In genomic region chr11:94315308-94315707, GRCm38 (mm10) we compare ENCODE assay signal across 20 mouse cellular contexts. TPM values are rescaled to one million over a fixed set of nuclear protein-coding genes. Genes with fewer than 3 reads are reported as not detected.
DNase-seq lines count a peak whose midpoint lies in the region; ATAC-seq and TF ChIP-seq lines count a peak whose summit lies in the region.
"Had no signal": no experiment of that assay in that cellular context is flagged by ENCODE, and none has a peak within 500 bp of the region (broad histone marks: within the 10 kb centered on the region; RNA-seq: fewer than 3 reads in every experiment).

No protein-coding gene starts in this region.

- DNase-seq in heart, adult 2 months: no peak
- no peak for DNase-seq in heart, adult 8-10 months (ENCODE audit: low spot score)
- no peak for DNase-seq in lung, adult 18-20 months
- DNase-seq in Muller cell, postnatal 12 days (ENCODE audit: inconsistent ontology term): peak; percentile 19
- DNase-seq in thymus, postnatal 4 days: no peak
- DNase-seq in left cerebral cortex, adult 8-10 months (ENCODE audit: low spot score in 2 of 2): no peak
- DNase-seq: cerebellum, postnatal 10 days; gastrocnemius, postnatal 36 days; kidney, adult 2 months; kidney, postnatal 25 days; layer of hippocampus, adult 9-11 months; lung, postnatal 36 days; right cerebral cortex, adult 18-20 months; thymus, adult 2 months had no signal

- H3K9ac ChIP-seq in heart, adult 2 months (ENCODE audit: low read depth, low read length): 0 out of 2 replicates have a peak overlapping the region, but pooled peaks have one; percentile 9
- no peak overlapping the region for H3K9ac ChIP-seq in lung, embryonic 16.5 days (ENCODE audit: low read length)
- H3K9ac ChIP-seq: forebrain, embryonic 13.5 days; limb, embryonic 12.5 days; midbrain, embryonic 13.5 days had no signal

- no peak overlapping the region for H3K27ac ChIP-seq in heart, adult 2 months
- 0 out of 2 replicates have a peak overlapping the region, but pooled peaks have one; percentile 10 for H3K27ac ChIP-seq in lung, embryonic 16.5 days (ENCODE audit: low read length)
- H3K27ac ChIP-seq in macrophage: 0 out of 2 replicates have a peak overlapping the region, but pooled peaks have one; percentile 7
- H3K27ac ChIP-seq: forebrain, embryonic 13.5 days; hindbrain, embryonic 10.5 days; limb, embryonic 12.5 days; midbrain, embryonic 13.5 days had no signal

- no peak for ATAC-seq in lung, embryonic 16.5 days (ENCODE audit: low read depth)
- ATAC-seq: forebrain, embryonic 13.5 days; midbrain, embryonic 13.5 days had no signal

- no peak overlapping the region for H3K4me2 ChIP-seq in lung, embryonic 16.5 days (ENCODE audit: low read depth, low read length)
- H3K4me2 ChIP-seq: forebrain, embryonic 13.5 days; limb, embryonic 12.5 days; midbrain, embryonic 13.5 days had no signal

- H3K4me3 ChIP-seq in heart, adult 2 months: no peak overlapping the region
- no peak overlapping the region for H3K4me3 ChIP-seq in lung, embryonic 16.5 days (ENCODE audit: low read length)
- H3K4me3 ChIP-seq in macrophage (ENCODE audit: inconsistent target): no peak overlapping the region
- H3K4me3 ChIP-seq: forebrain, embryonic 13.5 days; hindbrain, embryonic 10.5 days; limb, embryonic 12.5 days; midbrain, embryonic 13.5 days had no signal

- peaks cover 79% of the 10 kb centered on the region for H3K36me3 ChIP-seq in heart, adult 2 months (ENCODE audit: control insufficient read depth, insufficient read depth, low read length)
- H3K36me3 ChIP-seq in lung, embryonic 16.5 days (ENCODE audit: control insufficient read depth, insufficient read depth, low read length): peaks cover 3% of the 10 kb centered on the region; the same call in 1 of the 2 replicates
- no peaks in the 10 kb centered on the region for H3K36me3 ChIP-seq in macrophage (ENCODE audit: inconsistent target)

- H3K27me3 ChIP-seq in heart, adult 2 months (ENCODE audit: control insufficient read depth, insufficient read depth, low read length): no peaks in the 10 kb centered on the region
- H3K27me3 ChIP-seq in lung, embryonic 16.5 days (ENCODE audit: control insufficient read depth, insufficient read depth, low read depth, low read length): no peaks in the 10 kb centered on the region
- H3K27me3 ChIP-seq: forebrain, embryonic 13.5 days; limb, embryonic 12.5 days; midbrain, embryonic 13.5 days had no signal

- TF ChIP-seq POLR2A in heart, adult 2 months (IDR thresholded peaks at IDR 0.05; ENCODE audit: insufficient read depth, low read depth, low read length): no peak

- H3K79me2 ChIP-seq in heart, adult 2 months (replicated peaks; ENCODE audit: control insufficient read depth, insufficient read depth, low read length): peaks cover 16% of the 10 kb centered on the region
- H3K79me2 ChIP-seq in macrophage (ENCODE audit: inconsistent target): peaks cover 100% of the 10 kb centered on the region

- peaks cover 13% of the 10 kb centered on the region for H3K4me1 ChIP-seq in heart, adult 2 months (ENCODE audit: control insufficient read depth, insufficient read depth, low read length)
- peaks cover 48% of the 10 kb centered on the region for H3K4me1 ChIP-seq in lung, embryonic 16.5 days (replicated peaks; ENCODE audit: control insufficient read depth, insufficient read depth, low read length)

- TF ChIP-seq CTCF in heart, adult 2 months (IDR thresholded peaks at IDR 0.05): no peak

- intact Hi-C loops in heart, adult 2 months (cut with DNase I): no loop called here

- no peak for TF ChIP-seq EP300 in heart, adult 2 months (IDR thresholded peaks at IDR 0.05; ENCODE audit: insufficient read depth, low read depth, low read length)

- no peaks in the 10 kb centered on the region for H3K9me3 ChIP-seq in lung, embryonic 16.5 days (ENCODE audit: control insufficient read depth, low read length)
- H3K9me3 ChIP-seq: forebrain, embryonic 13.5 days; hindbrain, embryonic 10.5 days; limb, embryonic 12.5 days; midbrain, embryonic 13.5 days had no signal

- WGBS in heart, adult 2 months: 27% methylated on average over 1 of the region's 1 CpGs
- WGBS in lung, embryonic 16.5 days: 31% methylated on average over 1 of the region's 1 CpGs
- 100% methylated on average over 1 of the region's 1 CpGs for whole genome bisulfite sequencing in macrophage (ENCODE audit: missing documents)

RNA-seq across cellular contexts. Expression of gene Luc7l3, which starts 6.5 kb away (rescaled TPM):
- 10 to 100 TPM; 32.1 to 36.0 TPM for total RNA-seq in heart, adult 2 months (2021)
- 8.1 and 17.2 TPM in 2 replicates for polyA plus RNA-seq in heart, adult 2 months (2012; rRNA removed)
- 10 to 100 TPM; 25.6 to 34.4 (median 31.3) TPM for total RNA-seq in heart, adult 8-10 months (2022)
- polyA plus RNA-seq in lung, embryonic 16.5 days (2015; fragmentation: Nextera tagmentation; extraction: Ambion mirVana): 99.0 and 105 TPM in 2 replicates
- total RNA-seq in macrophage (2018; cell fraction: chromatin; rRNA removed): 100 to 1,000 TPM; 264 to 986 (median 514) TPM
- total RNA-seq in macrophage (2018; cell fraction: cytosol; rRNA removed): 10 to 100 TPM; 25.9 to 72.8 (median 42.3) TPM
- 100 to 1,000 TPM; 133 to 444 (median 250) TPM for total RNA-seq in macrophage (2018; cell fraction: nucleus; rRNA removed)
- polyA plus RNA-seq in macrophage (2018): 57.8 to 99.2 TPM (median 95.9 TPM) in 3 replicates
- total RNA-seq in left cerebral cortex, adult 8-10 months (2022): 100 to 1,000 TPM in 2 of 4 experiments, 10 to 100 TPM in 2; 83.7 to 111 (median 97.4) TPM

RNA-seq across cellular contexts. Expression of gene Ankrd40, which starts 12.5 kb away (rescaled TPM):
- total RNA-seq in heart, adult 2 months (2021): 100 to 1,000 TPM; 254 to 285 TPM
- polyA plus RNA-seq in heart, adult 2 months (2012; rRNA removed): 287 and 346 TPM in 2 replicates
- total RNA-seq in heart, adult 8-10 months (2022): 100 to 1,000 TPM; 255 to 327 (median 301) TPM
- 11.5 and 12.2 TPM in 2 replicates for polyA plus RNA-seq in lung, embryonic 16.5 days (2015; fragmentation: Nextera tagmentation; extraction: Ambion mirVana)
- total RNA-seq in macrophage (2018; cell fraction: chromatin; rRNA removed): 10 to 100 TPM; 18.9 to 81.5 (median 44.1) TPM
- total RNA-seq in macrophage (2018; cell fraction: cytosol; rRNA removed): 10 to 100 TPM; 47.9 to 86.4 (median 61.7) TPM
- 10 to 100 TPM; 26.7 to 81.7 (median 44.8) TPM for total RNA-seq in macrophage (2018; cell fraction: nucleus; rRNA removed)
- 51.9 to 117 TPM (median 63.5 TPM) in 3 replicates for polyA plus RNA-seq in macrophage (2018)
- total RNA-seq in left cerebral cortex, adult 8-10 months (2022): 100 to 1,000 TPM; 136 to 147 (median 145) TPM

RNA-seq across cellular contexts. Expression of gene Gm21885, which starts 33.6 kb away (rescaled TPM):
- under 1 TPM; 0.30 to 0.44 TPM for total RNA-seq in heart, adult 2 months (2021)
- polyA plus RNA-seq in heart, adult 2 months (2012; rRNA removed): not detected in 2 replicates
- under 1 TPM in 1 of 4 experiments, not detected in 3; 0.40 TPM for total RNA-seq in heart, adult 8-10 months (2022)
- 0.33 TPM in 1 of 2 replicates, not detected in the other for polyA plus RNA-seq in lung, embryonic 16.5 days (2015; fragmentation: Nextera tagmentation; extraction: Ambion mirVana)
- total RNA-seq in macrophage (2018; cell fraction: chromatin; rRNA removed): not detected
- total RNA-seq in macrophage (2018; cell fraction: cytosol; rRNA removed): not detected
- not detected for total RNA-seq in macrophage (2018; cell fraction: nucleus; rRNA removed)
- polyA plus RNA-seq in macrophage (2018): not detected in 3 replicates
- total RNA-seq in left cerebral cortex, adult 8-10 months (2022): not detected
- total RNA-seq: gastrocnemius, postnatal 36 days had no signal
- polyA plus RNA-seq: forebrain, embryonic 13.5 days; hindbrain, embryonic 10.5 days; kidney, adult 2 months; limb, embryonic 12.5 days; midbrain, embryonic 13.5 days; thymus, adult 2 months had no signal
